Mouse (Mus musculus): ENCODE results near the gene Sept8. TPM values are rescaled to one million over a fixed set of nuclear protein-coding genes. Genes with fewer than 3 reads are reported as not detected.

Sept8 gene
- polyA plus RNA-seq, 1 experiment, result 24.9 TPM

DNA sequence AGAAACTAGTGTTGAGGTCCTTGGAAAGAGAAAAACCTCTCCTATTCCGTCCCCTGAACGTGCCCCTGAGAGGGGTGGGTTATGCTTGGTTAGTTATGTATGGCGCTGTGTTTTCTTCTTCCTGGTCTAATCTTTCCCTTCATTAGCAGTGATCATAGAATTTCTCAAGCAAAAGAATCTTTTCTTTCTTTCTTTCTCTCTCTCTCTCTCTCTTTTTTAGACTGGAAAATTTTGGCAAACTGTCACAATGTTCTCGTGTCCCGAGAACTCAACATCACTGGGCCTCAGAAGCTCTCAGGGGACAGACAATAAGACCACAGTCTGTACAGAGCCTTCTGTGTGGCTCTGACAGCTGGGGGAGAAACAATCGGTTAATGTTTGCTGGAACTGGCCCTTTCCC is 23.6 kb upstream of the Sept8 start:
- no peak for DNase-seq (ENCODE audit: low read depth)

DNA sequence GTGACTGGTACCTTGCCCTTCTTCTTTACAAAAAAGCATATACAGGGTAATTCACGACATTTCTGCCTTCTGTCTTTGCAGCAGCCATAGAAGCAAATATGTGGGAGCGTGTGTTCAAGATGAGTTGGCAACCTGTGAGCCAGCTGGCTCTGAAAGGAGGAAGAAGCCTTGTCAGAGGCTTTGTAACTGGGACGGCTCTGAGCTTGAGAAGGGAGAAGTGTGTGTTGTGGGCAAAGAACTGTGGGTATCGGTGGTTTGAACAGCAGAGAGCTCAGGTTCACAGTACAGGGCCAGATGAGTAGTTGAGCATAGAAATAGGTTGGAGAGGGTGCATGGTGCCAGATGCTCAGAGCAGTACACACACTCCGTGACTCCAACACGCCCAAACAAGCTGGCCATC is 22.1 kb upstream of the Sept8 start:
- no peak for DNase-seq (ENCODE audit: low read depth)

DNA sequence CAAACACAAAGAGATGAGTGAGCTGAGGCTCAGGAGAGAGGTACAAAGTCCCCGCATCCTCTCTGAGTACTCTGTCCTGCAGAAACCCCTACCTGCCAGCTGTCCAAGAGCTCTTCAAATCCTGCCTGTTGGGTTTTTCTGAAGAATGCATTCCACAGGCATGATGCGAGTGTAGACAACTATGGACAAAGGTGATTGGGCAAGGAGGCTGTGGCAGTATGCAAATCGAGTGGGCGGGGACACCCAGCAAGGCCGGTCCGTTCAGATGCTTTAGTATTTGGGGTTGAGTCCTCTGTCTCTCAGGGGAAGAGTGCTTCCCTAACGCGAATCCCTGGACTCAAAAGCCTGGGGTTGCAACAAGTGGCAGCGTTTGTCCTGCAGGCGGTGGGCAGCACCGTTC is 18.5 kb upstream of the Sept8 start:
- peak; percentile 24 for DNase-seq (ENCODE audit: low read depth)

DNA sequence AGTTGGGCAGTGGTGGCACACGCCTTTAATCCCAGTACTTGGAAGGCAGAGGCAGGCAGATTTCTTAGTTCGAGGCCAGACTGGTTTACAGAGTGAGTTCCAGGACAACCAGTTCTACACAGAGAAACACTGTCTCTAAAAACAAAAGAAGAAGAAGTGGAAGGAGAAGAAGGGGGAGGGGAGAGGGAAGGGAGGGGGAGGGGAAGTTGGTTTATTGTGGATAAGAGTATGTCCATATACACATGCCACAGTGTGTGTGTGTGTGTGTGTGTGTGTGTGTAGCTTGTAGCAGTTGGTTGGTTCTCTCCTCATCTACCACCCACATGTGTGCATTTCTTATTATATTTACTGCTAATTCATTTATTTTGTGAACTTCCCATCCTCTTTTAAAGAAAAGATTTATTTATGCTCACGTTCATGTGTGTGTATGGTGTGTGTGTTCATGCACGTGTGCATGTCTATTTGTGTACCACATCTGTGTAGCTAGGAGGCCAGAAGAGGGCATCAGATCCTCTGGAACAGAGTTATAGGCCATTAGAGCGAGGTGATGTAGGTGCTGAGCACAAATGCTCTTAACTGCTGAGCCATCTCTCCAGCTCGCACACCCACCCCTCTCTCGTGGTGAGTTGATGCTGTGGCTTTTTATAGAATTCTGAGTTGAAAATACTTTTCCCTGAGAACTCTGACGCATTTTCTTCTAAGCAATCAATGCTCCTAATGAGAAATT is 16.9 kb upstream of the Sept8 start:
- DNase-seq (ENCODE audit: low read depth), result no peak

DNA sequence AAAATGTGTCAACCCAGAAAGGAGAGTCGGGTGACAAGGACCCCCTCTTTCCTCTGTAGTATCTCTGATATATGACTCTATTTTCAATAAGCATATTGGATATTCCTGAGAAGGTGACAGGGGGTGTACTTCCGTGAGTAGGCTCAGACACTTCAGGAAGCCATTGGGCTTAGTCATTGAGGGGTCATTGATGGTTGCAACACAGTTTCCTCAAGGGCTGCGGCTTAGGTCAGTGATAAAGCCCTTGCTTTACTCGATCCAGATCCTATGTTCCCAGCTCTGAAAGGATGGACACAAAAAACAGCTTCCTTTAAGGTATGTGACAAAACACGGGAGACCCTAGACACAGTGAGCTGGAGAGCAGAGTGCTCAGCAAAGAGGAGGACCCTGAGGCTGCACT is 15.3 kb upstream of the Sept8 start:
- no peak for DNase-seq (ENCODE audit: low read depth)

DNA sequence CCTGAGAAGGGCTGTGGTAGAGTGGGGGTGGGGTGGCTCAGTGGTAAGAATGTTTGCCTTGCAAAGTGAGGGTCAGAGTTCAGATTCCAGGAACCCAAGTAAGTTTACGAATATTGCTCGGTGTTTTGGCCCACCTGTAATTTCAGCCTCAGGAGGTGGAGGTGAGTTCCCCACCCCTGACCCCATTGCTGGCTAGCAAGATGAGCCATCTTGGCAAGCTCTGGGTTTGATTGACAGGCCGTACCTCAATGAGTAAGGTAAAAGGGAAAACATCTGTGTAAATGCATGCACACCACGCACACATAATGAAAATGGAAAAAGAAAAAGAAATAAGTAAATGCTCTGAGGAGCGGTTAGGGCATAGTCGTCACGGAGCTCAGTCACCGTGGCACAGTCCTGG is 14.7 kb upstream of the Sept8 start:
- no peak for DNase-seq (ENCODE audit: low read depth)

DNA sequence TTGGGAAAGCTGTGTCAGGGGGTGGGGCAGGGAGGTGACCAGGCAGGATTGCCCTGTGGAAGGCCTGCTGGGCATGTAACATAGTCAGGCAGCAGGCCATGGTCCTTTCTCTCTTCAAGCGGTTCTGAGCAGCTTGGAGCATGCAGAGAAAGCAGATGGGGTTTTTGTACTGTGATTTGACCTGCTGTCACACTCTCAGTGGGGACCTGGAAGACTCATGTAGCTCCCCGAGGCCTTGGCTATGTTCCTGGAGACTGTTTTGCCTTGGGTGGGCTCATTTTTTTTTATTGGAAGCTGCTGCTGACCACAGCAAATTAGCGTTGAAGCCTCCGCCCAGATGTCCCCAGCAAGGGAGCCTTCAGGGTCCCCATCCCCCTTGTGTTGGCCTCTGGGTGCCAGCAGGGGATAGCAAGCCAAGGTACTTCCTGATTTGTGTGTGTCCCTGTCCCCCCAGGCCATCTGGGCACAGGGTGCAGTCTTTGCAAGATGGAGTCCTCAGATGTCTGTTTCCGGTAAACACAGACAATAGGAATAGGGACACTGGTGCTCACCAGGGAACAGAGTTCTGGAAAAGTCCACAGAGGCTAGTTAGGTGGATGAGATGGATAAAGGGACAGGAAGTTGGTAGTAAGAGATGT is 13.9 kb upstream of the Sept8 start:
- DNase-seq (ENCODE audit: low read depth), result no peak

DNA sequence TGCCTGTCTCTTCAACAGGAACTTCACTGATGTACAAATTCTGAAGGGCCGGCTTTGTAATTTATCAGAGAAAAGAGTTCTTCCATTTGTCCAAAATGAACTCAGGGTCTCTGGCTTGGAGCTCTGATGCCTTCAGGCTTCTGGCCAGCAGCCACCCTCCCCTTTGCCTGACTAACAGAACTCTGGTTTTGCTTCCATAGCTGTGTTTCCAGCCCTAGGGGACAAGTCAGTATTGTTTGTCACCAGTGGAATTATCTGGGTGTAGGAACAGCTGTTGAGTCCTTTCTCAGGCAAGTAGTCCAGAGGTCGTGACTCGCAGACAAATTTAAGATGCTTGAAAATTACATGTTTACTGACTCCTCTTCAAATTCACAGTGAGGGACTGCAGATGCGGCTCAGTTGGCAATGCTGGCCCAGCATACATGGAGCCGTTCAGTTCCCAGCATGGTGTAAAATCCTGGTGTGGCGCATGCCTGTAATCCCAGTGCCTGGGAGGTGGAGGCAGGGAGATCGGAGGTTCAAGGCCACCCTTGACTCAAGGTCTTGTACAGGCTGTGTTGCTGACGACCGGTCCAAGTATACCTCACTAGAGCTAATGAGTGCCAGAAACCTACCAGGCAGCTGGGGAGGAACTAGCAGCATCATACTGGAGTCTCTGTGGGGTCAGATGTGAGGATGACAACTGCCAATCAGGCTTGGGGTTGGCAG is 11.8 kb upstream of the Sept8 start:
- no peak for DNase-seq (ENCODE audit: low read depth)

DNA sequence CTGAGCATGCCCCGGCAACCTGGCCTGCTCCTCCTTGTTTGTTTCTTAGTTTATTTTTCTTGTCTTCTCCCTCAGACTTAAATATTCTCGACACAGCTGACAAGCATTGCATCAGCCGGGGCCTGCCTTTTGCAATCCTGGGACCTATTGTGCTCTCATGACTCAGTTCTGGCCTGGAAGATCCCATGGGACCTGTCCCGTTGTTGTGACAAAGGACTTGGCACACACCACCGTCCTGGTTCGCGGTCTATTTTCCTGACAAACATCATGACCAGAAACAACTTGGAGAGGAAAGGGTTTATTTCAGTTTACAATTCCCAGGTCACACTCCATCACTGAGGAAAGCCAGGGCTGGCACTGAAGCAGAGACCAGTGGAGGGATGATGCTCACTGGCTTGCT is 10.9 kb upstream of the Sept8 start:
- DNase-seq (ENCODE audit: low read depth), result peak; percentile 33

DNA sequence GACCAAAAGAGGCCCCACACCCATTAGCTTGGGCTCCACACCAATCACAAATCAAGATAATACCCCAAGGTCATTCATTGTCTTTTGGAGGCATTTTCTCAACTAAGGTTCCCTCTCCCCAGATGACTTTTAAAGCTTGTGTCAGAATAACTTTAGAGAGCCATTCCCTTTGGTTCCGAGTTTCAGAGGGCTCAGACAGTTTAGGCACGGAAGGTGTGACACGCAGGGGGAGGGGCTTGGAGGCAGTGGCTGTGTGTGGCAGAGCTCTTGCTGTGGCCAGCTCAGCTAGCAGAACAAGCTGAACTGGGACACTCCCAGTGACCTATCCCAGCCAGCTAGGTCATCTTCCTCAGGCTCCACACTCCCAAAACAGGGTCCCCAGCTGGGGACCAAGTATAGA is 10.5 kb upstream of the Sept8 start:
- no peak for DNase-seq (ENCODE audit: low read depth)

DNA sequence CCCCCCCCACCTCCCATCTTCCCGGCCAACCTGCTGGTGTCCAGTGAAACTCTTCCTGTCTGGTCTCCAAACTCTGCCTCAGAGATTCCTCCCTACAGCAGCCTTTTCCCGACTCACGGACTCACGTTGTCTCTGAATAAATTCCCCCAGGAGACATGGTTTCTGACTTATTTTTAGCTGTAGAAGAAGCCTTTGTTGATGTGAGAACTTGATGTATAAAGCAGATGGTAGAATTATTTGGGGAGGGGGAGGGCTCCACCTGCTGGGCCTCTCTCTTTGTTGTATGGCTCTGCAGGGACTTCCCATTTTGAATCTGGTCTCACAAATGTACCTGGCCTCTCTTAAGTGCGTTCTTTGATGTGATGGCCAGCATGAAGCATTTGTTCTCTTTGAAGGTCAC is 8.7 kb upstream of the Sept8 start:
- DNase-seq (ENCODE audit: low read depth), result no peak

DNA sequence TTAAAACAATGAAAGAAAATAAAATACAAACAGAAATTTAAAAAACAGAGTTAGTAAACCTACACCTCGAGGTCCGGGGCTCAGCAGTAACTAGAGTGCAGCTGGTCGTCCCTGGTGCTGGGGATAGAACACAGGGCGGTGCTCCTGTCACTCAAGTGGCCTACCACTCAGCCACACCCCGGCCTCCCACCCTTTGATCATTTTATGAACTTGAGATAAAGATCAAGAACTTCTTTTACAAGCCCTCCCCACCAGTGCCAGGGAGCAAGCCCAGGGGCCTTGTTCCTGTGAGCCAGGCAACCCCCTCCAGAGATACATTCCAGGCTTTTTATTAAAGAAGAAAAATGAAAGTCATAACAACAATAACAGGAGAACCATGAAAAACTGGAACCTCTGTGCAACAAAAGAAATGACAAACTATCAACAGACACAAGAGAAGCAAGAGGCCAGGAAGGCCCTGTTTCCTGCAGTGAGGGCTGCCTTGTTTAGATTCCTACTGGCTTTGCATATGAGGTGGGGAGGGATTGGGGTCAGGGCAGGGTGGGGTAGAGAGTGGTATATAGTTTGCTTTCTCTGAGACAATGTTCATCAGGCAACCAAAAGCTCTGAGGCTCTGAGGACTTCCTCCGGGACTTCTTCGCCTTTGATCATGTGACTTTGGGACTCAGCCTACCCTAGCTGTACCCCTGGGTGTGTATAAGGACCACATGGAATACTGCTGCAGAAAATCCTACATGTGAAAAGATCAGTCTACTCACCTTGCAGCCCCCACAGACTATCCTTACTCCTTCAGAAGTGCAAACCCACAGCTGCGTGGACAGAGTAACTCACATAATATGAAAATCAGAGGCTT is 2.1 kb upstream of the Sept8 start:
- DNase-seq (ENCODE audit: low read depth), result no peak

DNA sequence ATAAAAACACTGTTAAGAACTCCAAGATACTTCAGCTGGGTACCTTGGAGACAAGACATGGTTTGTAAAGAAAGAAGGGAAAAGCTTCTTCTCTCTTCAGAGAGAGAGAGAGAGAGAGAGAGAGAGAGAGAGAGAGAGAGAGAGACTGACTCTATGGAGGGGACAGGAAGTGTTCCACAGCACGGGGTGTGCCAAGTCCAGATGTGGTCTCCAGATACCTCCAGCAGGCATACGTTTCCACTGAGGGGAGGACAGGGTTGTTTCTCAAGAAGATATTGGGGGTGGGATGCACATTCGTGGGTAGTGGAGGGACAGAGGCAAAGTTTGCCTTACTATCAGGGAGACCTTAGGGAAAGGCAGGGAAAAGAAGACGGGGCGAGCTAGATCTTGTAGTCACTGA is 298 bp upstream of the Sept8 start:
- no peak for DNase-seq (ENCODE audit: low read depth)

DNA sequence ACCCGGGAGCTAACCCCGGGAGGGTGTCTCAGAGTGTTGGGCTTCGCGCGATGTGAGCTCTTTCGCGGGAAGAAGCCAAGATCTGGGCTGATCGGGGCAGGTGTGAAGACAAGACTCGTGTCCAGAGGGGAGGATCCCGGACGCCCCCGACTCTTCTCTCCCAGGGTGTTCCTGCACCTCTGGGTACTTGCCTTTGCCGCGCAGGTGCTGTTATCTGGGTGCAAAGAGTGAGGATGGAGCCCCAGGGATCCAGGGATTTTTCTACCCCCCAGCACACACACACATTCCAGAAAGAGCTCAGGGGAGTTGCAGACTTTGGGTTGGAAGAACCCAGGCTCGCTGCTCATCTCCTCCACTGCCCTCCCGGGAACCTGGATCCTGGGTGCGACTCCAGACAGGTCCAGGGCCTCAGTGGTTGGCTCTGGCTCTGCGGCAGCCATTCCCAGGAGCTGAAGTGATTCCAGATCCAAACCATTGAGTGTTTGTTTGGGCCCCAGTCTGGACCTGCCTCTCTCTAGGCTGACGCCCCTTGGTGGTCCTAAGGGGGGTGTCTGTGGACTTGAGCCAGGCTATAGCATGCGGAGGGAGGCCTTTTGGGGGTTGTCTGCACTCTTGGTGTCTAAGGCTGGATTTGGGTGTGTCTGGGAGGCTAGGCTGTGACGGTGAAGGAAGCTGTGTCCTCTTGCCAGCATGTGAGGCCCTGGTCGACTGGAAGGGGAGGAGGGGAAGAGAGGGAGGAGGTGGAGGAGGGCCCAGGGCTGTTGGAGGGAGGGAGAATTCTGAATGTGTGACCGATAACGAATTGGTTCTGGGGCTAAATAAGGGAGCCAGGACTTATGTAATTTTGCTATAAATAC is 1.3 kb downstream of the Sept8 start:
- DNase-seq (ENCODE audit: low read depth), result no peak

DNA sequence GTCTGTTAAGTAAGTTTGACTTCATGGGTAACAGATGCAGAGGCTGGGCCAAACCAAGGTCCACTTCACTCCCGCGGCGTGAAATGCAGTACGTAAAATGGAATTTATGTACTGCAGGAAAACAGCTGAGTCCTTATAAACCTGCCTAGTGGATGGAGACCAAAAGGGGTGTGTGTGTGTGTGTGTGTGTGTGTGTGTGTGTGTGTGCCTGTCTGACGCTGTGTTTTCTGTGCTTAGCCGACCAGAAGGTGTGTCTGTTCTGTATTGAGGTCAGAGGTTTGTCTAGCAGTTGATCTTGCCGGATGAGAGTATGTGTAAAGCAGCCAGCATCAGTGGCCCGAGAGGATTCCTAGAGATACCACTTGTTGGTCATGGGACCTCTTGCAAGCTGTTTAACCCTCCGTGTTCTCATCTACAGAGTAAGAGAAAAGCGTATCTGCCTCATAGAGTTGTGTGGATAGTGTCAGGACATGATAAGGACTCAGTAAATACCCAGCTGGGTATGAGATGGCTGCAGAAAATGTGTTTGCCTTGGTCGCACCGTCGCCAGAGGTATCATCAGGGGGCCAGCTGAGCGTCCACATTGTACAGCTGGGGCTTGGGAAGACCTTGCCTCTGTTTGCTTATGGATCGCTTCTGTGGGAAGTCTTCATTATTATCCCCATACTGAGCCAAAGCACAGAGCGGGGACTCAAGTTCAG is 2.2 kb downstream of the Sept8 start:
- DNase-seq (ENCODE audit: low read depth), result no peak

DNA sequence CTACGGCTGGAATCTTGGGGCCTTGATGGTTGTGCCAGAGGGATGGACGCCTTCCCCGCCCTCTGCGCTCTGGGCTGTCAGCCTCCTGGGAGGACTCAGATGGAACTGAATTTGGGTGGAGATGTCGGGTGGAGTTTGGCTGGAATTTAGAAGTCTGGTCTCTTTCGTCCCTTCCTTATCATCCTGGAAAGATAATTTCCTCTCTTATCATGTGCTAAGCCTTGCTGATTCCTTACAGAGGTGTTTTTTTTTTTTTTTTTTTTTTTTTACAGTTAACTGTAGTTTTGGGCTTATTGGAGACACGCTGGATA is 2.7 kb downstream of the Sept8 start:
- no peak for DNase-seq (ENCODE audit: low read depth)

DNA sequence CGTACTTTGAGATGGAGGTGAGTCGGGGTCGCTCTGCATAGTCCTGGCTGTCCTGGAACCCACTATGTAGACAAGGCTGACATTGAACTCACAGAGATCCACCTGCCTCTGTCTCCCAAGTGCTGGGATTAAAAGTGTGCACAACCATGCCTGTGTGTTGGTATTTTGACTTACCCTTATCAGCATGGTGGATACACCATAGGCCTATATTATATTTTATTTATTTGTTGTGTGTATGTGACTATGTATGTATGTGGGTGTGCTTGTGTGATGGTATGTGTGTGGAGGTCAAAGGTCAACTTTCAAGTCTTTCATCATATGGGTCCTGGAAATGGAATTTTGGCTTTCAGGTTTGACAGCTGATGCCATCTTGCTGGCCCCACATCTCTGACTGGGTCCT is 3.3 kb downstream of the Sept8 start:
- no peak for DNase-seq (ENCODE audit: low read depth)

DNA sequence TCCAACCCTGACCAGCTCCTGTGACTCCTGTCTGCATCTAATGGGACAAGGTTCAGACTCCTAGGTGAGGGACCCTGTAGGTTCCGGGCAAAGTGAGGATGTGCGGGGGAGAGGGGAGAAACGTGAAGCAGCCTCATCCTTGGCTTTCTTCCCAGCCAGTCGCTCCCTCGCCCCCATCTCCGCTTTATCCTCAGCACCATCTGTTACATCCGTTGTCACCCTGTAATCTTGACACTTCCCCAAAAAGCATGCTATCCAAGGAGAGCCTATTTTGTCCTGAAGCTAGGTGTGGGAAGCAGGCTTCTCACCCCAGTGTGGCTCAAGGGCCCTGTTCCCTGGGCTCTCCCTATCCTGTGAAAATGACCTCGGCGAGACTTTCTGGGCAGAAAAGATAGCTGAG is 3.9 kb downstream of the Sept8 start:
- no peak for DNase-seq (ENCODE audit: low read depth)

DNA sequence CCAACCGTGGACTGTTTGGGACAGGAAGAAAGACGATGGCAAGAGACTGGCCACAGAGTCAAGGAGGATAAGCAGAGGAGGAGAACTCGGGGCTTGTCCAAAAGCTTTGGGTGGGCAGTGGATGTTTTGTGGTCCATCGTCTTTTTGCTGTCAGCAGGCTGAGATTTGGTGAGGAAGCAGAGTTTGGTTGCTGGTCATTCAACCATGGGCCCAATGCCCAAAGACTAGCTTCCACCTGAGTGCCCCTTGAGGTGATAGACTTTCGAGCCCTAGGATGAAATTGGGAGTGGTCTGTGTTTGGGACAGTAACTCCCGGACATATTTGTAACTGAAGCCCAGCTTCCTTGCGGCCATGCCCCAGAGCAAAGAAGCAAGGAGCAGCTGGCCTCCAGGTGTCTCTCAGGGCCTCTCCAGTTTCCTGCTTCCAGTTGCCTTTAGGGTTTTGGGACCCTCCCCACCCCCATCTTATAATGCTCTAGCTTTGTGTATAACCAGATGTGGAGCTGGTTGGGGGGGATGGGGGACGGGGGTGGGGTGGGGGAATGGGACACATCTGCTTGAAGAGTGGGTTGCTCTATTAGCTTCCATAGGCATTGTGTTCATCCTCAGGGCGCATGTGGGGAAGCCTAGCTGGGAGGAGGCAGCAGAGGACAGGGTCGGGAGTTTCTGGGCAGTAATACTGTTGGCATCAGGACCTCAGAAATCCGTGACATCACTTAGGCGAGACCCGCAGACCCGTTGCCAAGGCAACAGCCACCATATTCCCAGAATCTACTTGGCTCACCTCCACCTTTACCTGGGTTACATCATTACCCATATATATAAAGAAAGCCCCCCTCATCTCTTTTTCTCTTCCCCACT is 4.7 kb downstream of the Sept8 start:
- DNase-seq (ENCODE audit: low read depth), result no peak

DNA sequence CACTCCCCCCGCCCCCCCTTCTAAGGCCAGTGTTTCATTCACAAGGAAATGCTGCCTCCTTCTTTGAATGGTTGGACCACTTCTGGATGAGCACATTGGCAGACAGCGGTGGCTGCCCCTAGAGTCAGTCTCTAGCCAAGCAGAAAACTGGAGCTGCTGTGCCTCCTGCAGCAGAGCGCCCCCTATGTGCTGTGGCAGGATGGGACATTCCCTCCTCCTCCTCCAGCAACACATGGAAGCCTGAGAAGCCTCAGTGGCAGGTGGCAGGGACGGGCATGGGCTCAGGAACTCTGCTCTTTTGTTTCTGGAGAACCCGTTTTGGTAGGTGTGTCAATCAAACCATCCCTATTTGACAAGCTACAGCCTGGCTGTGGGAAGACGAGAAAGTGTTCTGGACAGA is 5.8 kb downstream of the Sept8 start:
- no peak for DNase-seq (ENCODE audit: low read depth)

All from gonadal fat pad, adult 2 months (tissue).